Mouse (Mus musculus) adrenal gland, adult (tissue): ENCODE data around the gene Tgfb3.

ENCODE experiments used
- DNase-seq, 2 experiments: peaks; one replicate each; pipeline ENCODE4 v3.0.0; 2022 to 2023; ENCODE audit warnings: low spot score in 1 of 2; ENCODE audit not compliant: inconsistent age in 2 of 2

The Tgfb3 gene

GRCm38 (mm10) chr12:86078553-86079201, at the start of gene Tgfb3:
Tgfb3 (minus strand) TSS chr12:86079041.
- DNase-seq, result peak; percentile 61 to 89

DNA sequence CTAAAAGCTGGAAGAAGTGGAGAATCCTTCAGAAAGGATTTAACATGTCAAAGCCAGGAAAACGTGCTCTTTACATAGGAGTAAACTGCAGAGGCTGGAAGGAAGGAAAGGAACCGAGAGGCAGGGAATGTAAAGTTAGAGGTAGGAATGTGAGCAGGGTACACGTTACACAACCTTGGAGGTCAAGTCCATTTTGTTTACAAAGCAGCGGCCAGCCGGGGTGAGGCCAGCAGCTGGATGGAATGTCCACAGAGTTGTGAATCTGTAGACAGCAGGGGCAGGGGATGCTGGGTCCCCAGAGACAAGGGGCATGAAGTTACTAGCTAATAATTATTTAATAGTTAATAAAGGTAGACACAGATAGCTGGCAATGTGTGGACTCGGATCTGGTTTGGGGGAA, 49.3 kb upstream of the Tgfb3 start:
- DNase-seq, result peak in 1 of 2 experiments; percentile 49

DNA sequence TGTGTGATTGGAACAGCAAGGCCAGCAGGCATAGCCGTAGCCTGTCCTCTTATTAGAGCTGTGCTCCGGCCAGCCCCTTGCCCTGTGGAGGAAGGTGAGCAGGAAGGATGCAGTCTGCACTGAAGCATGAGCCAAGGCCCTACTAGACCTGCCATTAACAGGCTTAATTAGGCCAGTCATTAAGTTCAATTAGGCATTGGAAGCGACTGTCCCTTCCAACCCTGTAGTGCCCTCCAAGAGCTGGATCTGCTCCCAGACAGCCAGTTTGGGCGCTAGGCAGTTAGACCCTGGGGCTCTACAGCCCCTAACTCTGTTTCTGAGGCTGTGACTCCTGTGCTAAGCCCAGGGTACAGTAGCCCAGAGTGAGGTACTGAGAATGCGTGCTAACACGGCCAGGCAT, 45.2 kb upstream of the Tgfb3 start:
- DNase-seq, result no peak

- no peak for DNase-seq
Measured at GRCm38 (mm10) chr12:86116295-86116835, 37.5 kb upstream of the Tgfb3 start.

DNA sequence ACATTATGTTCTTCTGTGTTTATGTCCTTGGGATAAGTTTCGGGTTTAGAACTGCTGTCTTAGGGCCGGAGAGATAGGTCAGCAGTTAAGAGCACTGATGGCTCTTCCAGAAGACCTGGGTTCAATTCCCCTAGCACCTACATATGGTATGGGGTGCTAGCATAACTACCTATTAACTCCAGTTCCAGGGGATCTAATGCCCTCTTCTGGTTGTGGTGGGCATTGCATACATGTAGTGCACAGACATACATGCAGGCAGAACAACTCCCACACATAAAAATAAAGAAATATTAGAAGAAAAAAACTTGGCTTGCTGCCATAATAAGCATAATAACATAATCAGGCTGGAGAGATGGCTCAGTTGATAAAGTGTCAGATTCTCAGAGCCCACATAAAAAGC, 31.8 kb upstream of the Tgfb3 start:
- no peak for DNase-seq

- DNase-seq, result no peak
Measured at GRCm38 (mm10) chr12:86109531-86109930, 30.7 kb upstream of the Tgfb3 start.

- no peak for DNase-seq
Measured at GRCm38 (mm10) chr12:86107645-86108044, 28.8 kb upstream of the Tgfb3 start.

DNA sequence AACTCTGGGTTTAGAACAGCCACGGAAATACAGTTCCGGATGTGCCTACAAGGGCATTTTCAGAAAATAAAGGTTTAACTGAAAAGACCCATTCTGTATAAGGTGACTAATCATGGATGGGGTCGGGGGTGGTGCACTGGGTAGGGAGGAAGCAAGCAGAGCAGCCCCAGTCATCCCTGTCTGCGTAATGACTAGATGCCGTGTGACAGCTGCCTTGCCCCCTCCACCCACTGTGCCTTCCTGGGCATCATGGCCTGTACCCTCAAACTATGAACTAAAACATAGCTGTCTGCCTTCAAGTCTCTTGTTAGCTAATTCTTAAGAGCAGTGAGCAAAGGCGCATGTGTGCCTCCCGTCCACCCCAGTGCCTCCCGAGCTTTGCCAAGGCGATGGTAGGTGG, 27.2 kb upstream of the Tgfb3 start:
- DNase-seq, result no peak

GRCm38 (mm10) chr12:86105546-86105945, 26.7 kb upstream of the Tgfb3 start:
- DNase-seq, result no peak

GRCm38 (mm10) chr12:86104297-86104696, 25.5 kb upstream of the Tgfb3 start:
- DNase-seq, result no peak

DNA sequence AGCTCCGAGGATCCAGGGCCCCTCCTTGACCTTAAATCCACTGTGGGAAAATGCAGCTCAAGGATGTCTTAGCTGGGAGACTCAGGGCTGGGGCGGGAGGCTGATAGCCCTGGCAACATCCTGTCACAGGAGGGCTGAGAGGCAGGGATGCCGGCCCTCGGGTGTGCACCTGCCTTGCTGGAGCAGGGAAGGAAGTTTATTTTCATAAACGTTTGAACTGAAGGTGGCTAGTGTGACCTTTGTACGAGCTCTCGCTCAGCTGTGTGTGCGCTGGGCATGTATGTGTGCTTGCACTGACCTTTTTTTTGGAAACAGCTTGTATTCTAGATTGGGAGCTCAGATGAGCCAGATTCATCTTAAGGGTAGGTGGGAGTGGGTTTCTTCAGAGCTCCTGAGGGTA, 25.0 kb upstream of the Tgfb3 start:
- DNase-seq, result no peak

GRCm38 (mm10) chr12:86103391-86103790, 24.6 kb upstream of the Tgfb3 start:
- DNase-seq, result no peak

GRCm38 (mm10) chr12:86102686-86103085, 23.8 kb upstream of the Tgfb3 start:
- DNase-seq, result no peak

DNA sequence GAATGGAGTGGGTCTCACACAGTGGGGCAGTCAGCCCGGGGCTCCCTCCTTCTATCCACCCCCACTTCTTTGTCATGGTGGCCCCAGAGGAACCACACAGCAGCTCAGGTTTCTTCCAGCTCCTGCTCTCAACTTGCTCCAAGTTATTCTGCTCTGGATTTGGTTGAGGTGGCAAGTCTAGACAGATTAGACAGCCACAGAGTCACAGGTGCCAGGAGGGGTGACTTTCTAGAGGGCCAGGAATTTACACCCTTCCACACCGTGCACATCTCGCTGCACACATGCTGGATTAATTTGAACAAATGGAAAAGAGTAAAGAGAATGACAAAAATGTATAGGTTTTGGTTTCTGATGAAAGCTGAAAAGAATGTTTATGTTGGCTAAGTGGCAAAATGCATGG, 21.9 kb upstream of the Tgfb3 start:
- no peak for DNase-seq

DNA sequence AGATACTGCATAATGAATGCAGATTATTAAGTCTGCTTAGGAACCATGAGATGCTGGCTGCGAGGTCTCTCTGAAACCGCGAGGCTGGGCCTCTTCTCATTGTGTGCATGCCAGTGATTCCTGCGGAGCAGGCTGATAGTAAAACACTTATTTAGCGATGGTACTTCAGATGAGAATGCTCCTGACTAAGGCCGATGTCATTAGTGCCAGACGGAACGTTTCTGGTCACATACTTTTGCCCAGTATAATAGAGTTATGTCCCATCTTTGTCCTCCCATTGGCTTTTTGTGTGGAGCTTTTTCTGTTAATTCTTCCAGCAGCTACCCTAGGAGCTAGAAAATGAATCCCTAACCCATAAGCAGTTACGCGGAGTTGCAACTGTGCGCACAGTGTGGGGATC, 18.9 kb upstream of the Tgfb3 start:
- no peak for DNase-seq

DNA sequence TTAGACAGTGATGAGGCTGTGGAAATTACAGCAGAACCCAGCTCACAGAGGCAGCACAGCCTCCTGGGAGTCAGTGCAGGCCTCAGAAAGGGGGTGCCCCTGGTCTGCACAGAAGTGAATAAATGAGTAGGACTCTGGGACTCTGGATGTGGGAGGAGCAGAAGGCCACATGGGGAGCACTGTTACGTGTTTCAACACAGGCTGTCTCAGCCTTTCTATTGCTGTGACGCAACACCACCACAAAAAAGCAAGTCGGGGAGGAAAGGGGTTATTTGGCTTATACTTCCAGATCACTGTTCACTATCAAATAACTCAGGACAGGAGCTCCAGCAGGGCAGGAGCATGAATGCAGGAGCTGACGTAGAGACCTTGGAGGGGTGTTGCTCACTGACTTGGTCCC, 17.0 kb upstream of the Tgfb3 start:
- DNase-seq, result no peak

DNA sequence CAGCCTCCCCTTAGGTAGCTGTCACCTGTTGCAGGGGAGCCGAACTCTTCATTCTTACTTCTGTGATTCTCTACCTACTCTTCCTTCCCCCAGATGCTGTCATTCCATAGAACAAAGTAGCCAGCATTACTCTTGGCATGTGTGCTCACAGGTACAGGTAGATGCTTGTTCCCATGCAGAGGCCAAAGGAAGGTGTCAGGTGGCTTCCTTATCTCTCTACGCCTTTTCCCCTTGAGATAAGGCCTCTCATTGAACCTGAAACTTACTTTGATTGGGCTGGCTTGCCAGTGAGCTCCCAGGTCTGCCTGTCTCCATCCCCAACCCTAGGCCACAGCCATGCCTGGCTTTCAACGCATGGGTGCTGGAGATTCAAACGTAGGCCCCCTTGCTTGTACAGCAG, 15.2 kb upstream of the Tgfb3 start:
- DNase-seq, result no peak

DNA sequence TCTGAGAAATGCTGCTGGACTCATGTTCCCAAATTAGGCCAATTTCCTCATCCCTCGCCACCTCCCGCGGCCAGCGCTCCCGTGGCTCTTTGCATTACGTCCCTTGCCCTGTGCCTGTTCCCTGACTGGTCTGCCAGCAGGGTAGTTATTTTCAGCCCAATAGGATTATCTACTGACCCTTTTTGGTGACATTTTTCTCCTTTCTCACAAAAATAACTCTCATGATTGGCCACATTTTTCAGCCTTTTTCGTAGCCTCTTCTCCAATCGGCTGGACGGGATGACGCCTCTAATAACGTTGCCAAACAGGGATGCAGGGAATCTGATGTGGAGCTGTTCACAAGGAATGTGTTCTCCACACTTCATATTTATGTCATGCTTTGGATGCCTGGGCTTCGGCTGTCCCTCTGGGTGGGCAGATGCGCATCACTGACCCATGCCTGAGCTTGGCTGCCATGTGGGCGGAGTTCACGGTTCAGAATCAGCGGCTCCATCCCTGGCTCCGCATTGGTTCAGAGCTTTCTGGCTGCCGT, 12.8 kb upstream of the Tgfb3 start:
- DNase-seq, result no peak

- DNase-seq, result no peak
Measured at GRCm38 (mm10) chr12:86090764-86091163, 11.9 kb upstream of the Tgfb3 start.

GRCm38 (mm10) chr12:86088042-86088441, 9.2 kb upstream of the Tgfb3 start:
- peak in 1 of 2 experiments; percentile 54 for DNase-seq

GRCm38 (mm10) chr12:86086550-86086949, 7.7 kb upstream of the Tgfb3 start:
- DNase-seq, result no peak

DNA sequence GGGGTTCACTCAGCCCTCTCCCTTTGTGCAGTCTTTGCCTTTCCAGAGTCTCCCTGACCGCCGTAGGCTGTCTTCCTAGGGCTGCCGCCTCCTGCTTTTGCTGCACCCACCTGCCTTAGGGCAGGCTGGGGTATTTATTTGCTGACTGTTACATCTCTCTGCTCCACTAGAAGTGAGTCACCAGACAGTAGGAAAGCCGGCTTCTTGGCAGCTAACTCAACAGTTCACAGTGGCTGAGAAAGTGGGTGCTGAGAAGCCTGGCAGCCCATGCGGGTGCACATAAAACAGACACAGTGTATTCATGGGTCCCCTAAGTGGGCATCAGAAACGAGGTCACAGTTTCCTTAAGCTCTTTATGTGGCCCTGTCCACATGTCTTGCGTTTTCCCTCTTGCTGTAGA, 7.0 kb upstream of the Tgfb3 start:
- no peak for DNase-seq

DNA sequence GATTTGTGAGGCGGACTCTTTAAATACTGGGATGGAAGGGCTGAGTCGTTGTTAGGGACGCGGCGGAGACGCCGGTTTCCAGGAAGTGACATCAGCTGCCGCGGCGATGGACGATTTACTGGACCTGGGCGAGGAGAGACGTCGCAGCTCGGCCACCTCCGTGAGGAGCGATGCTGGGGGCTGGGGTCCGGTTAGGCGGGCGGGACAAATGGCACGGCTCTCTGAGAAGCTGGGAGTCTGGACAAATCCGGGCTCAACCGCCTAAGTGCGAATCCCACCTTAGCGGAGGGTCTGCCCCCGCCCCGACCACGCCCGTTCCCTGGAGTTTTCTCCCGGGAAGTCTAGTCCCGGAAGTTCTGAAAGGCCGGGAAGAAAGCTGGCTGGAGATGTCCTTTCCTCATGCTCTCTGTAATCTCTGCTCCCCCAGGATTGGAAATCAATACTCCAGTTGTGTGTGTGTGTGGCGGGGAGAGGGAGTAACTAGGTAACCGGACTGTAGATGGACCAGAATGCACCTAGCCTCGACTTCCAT, 3.7 kb upstream of the Tgfb3 start, which contains the start of gene Ift43:
TSS of gene Ift43 (plus strand) at position 61 of the 532 bp plus-strand sequence.
- DNase-seq, result peak; percentile 86 to 95
